Mouse (Mus musculus) 3T3-L1 (cell line): Measurements from ENCODE around the gene Spocd1.
A peak's percentile ranks its signal among the peaks of the same experiment; 100 is the strongest.
"Not testable (repeated sequence)": the region's sequence is repeated elsewhere in the genome, so short reads cannot be mapped to it uniquely, and the experiment has no call there.

ENCODE experiments used
- DNase-seq: peaks from one replicate; pipeline ENCODE4 v3.0.0-alpha.2; 2015; ENCODE audit warnings: low read depth, low spot score

Spocd1 gene

GRCm38 (mm10) chr4:129928949-129929348, at the start of gene Spocd1:
Spocd1 (plus strand) TSS chr4:129929249.
- DNase-seq, result peak; percentile 8

- no peak for DNase-seq
Observed at GRCm38 (mm10) chr4:129880615-129881014, 48.4 kb upstream of the Spocd1 start.

DNA sequence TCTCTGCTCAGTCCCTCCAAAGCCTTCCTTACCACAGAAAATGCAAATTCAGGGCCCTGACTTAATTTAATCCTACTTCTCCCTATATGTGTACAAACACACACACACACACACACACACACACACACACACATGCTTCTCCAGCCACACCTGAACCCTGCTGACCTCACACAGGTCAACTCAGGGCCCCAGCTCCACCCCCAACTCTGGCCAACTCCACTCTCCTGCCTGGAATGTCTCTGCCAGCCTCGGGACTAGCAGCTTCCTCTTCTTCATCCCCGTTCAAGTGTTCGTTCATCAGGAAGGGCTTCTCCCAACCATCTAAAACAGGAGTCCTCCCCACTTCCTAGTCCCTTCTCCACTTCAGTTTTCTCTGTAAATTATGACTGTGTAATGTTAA, 47.4 kb upstream of the Spocd1 start:
- DNase-seq, result no peak

DNA sequence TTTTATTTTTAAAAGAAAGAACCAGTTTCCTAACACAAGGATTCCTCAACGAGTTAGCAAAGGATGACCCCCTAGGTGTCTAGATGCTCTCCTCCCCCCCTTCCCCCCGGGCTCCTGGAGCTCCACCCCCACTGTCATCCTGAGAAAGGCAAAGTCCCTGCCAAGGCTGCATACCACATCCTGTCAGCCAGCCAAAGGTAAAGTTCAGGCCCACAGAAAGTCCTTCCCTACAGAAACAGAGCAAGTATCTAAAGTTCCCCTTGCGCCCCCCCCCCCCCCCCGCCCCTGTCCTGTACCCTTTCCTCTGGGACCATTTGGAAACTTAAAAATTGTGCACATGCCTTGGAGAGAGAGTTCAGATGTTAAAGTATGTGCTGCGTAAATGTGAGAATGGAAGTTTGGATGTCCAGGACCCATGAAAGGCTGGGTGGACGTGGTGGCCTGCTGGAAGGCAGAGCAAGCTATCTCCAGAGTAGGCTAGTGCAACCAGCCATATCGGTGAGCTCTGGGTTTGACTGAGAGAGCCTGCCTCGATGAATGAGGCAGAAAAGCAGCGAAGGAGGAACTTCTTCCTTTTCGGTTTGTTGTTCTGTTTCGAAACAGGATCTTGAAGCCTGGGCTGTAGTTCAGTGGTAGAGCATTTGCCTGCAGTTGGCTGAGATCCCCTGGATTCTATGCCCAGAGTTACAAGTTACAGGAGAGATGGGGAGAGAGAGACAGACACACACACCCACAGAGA, 46.3 kb upstream of the Spocd1 start:
- DNase-seq, result peak; percentile 77

DNA sequence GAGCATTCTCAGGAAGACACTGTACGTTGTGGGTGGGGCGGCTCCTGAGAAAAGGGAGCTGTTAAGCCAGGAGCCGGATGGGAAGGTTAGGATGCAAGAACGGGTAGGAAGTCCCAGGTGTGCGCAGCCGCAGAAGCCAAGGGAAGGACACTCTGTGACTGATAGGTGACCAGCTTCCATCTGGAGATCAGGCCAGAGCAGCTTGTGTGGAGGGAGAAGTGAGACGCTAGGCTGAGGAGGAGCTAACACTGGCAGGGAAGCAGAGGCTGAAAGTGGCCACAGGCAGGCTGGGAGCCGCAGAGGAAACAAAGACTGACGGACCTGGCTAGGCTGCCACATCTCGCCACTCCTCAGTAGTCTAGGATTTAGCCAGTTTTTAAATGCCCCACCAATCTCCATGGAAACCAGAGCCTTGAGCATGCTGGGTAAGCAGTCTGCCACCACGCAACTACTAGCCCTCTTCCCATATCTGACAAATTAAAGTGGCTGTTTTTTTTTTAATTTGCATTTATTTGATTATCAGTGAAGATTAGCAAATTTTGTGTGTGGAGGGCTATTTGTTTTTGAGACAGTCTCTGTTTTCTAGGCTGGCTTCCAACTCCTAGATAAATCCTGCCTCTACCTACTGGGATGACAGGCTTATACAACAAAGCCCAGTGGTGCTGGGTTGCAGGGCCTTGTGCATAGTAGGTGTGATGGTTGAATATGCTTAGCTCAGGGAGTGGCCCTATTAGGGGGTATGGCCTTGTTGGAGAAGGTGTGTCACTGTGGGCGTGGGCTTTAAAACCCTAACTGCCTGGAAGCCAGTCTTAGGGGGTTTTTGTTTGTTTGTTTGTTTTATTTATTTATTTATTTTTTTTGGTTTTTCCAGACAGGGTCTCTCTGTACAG, 44.8 kb upstream of the Spocd1 start:
- DNase-seq, result no peak

DNA sequence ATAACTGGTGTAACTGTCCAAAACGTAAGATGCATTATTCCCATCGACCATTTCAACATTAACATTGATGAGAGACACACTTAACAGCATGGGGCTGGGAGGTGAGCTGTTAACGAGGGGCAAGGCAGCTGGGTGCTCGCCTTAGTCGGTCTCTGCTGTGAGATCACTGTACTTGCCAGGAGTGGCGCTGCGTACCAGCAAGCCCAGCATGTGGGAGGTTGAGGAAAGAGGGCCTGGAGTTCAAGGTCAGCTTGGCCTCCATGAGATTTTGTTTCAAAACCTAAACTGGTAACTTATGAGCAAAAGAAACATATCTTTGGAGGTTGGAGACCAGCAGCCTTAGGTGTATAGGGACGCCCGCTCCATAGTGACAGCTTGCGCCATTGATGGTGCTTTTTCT, 39.4 kb upstream of the Spocd1 start:
- DNase-seq, result no peak

- DNase-seq, result no peak
Observed at GRCm38 (mm10) chr4:129890094-129890493, 39.0 kb upstream of the Spocd1 start.

- peak; percentile 63 for DNase-seq
Observed at GRCm38 (mm10) chr4:129894861-129895260, 34.2 kb upstream of the Spocd1 start.

- DNase-seq, result not testable (repeated sequence)
Observed at GRCm38 (mm10) chr4:129898815-129899214, 30.2 kb upstream of the Spocd1 start.

- DNase-seq, result no peak
Observed at GRCm38 (mm10) chr4:129902394-129902793, 26.7 kb upstream of the Spocd1 start.

- DNase-seq, result no peak
Observed at GRCm38 (mm10) chr4:129903577-129903976, 25.5 kb upstream of the Spocd1 start.

GRCm38 (mm10) chr4:129905032-129905431, 24.0 kb upstream of the Spocd1 start:
- no peak for DNase-seq

DNA sequence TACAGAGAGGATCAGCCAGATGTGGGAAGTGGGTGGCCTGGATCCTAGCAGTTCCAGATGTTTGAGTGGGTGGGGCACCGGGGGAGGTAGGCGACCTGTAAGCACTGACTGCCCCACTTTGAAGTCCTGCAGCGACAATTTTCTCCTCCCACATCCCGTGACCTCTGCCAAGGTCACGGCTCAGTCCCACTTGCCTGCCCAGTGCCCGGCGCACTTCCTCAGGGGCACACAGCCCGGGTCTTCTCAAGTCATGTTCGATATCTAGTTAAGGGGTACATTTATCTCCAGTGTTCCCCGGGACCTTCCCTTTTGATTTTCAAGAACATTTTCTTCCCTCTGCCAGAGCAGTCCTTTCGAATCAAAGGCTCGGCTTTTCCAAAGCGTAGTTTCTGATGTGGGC, 23.0 kb upstream of the Spocd1 start:
- DNase-seq, result no peak

- DNase-seq, result no peak
Observed at GRCm38 (mm10) chr4:129908836-129909235, 20.2 kb upstream of the Spocd1 start.

GRCm38 (mm10) chr4:129909261-129909731, 19.8 kb upstream of the Spocd1 start:
- DNase-seq, result no peak

DNA sequence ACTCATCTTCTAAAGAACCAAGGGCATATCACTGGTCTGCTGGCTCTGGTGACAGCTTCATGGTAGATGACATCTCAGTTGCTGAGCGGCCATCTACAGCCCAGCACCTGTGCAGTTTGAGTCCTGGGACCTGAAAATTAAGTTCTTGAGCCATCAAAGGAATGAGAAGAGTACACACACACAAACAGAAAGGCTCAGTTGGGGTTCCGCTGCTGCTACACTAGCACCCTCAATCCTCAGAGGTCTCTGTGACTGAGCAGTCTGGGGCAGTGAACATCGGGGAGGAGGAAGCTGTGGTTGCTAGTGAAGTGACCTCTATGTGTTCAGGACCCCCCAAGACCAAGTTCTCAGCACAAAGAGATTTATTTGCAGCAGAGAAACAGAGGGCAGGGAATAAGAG, 16.1 kb upstream of the Spocd1 start:
- no peak for DNase-seq

DNA sequence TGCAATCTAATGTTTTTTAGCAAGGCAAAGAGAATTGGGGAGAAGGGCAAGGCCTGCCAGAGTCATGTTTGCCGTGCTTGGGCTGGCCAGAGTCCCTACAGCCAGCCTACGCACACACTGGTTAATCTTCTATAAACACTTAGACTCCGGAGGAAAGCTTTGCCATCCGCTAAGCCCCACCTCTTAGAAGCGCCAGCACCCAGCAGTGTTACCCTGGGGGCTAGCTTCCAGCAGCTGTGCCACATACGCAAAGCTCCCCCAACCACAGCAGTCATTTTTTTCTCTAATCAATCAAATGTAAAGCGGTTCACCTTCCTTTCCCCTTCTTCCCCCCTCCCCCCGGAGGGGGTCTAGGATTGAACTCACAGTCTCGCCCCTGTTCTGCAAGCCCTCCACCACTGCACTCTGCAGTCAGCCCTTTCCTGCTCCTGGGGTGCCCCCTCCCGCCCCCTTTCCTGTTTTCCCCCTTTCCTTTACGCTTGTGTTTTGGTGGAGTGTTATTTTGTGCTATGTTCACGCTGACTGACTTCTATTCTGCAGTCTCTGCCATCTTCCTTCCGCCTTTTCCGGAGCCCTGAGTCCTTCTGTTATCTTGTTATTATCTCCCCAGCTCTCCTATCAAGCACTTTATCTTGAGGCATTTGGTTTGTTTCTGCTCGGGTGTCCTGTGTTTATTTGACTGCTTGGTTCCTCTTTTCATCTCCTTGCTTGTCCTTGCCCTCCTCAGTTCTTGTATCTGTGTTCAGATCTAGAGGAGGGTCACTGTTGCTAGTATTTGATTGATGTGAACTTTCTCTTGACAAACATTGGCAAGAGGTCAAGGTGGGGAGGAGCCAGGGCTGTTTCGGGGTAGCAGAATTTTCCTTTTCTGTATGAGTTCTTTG, 15.0 kb upstream of the Spocd1 start:
- peak; percentile 33 for DNase-seq

DNA sequence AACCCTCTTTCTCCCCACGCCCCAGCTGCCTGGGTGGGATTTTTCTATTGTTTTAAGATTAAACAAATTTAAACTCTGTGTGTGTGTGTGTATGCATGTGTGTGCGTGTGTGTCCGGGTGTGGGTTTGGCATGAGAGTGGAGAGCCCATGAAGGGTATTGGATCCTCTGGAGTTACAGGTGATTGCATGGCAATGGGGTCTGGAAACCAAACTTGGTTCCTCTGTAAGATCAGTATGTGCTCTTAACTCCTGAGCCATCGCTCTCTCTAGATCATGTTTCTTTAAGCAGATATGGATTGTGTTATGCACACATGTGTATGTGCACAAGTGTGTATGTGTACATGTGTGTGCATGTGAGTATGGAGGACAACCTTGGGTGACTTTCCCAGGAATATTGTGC, 14.4 kb upstream of the Spocd1 start:
- DNase-seq, result no peak

- no peak for DNase-seq
Observed at GRCm38 (mm10) chr4:129915349-129915988, 13.6 kb upstream of the Spocd1 start.

DNA sequence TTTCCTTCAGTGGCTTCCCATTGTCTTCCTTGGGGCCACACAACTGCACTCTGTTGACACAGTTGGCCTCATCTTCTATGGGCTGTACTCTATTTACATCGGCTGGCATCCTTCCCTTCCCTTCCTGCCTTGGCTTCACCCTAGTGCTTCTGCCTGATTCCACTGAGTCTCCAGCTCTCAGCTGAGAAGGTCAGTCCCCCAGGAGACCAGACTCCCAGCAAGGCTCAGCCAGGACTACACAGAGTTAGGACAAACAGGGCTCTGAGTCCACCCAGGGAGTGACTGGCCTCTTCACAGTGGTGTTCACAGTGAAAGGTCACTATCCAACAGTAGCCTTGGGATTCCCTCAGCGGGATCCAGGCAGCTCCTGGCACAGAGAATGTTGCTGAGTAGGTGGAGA, 12.9 kb upstream of the Spocd1 start:
- no peak for DNase-seq

DNA sequence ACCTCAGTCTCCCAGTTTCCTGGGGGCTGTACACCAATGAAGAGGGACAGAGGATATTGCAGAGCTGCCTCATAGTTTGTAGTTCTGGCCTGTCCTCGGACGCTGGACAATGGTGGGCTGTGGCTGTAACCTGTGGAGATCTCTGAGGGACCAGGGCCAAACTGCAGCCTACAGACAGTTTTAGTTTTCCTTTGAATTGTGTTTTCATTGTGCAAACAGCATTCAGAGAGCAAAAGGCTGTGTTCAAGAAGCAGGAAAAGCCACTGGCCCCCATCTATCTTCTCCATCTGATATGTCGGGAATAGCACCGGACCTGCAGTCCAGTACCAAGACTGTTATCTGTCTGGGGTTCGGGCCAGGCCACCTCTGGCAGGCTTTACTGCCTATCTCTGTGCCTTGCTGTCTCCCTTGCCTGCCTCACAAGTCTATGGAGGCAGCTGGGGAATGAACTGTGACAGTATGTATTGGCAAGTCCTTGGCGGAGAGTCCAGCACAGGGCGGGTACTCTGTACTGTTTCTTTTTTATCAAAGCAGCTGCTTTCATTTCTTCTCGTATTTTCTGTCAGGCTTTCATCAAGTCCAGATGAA, 11.9 kb upstream of the Spocd1 start:
- DNase-seq, result no peak
